Mouse (Mus musculus): Measurements from ENCODE around the gene Gatad2a. TPM values are rescaled to one million over a fixed set of nuclear protein-coding genes. Genes with fewer than 3 reads are reported as not detected.
"Not testable (repeated sequence)": the region's sequence is repeated elsewhere in the genome, so short reads cannot be mapped to it uniquely, and the experiment has no call there.

Gene Gatad2a
- total and polyA plus RNA-seq, 2 experiments from 2014 or later, result 19.3 to 30.1 TPM

- Histone ChIP-seq H3K27me3 (ENCODE audit: insufficient read depth, low read length) (no peaks in the 10 kb centered on the region), H3K4me2 (ENCODE audit: low read depth, low read length, poor library complexity, severe bottlenecking) (no peak overlapping the region), H3K4me3 (ENCODE audit: low read depth, low read length) (no peak overlapping the region), H3K27ac (ENCODE audit: low read depth, low read length) (no peak overlapping the region), H3K4me1 (ENCODE audit: insufficient read depth, low read length) (no peaks in the 10 kb centered on the region), H3K36me3 (ENCODE audit: insufficient read depth, low read length) (no peaks in the 10 kb centered on the region), H3K9me3 (ENCODE audit: low read length) (no peaks in the 10 kb centered on the region), H3K9ac (replicated peaks; ENCODE audit: low read length, poor library complexity, severe bottlenecking) (no peak overlapping the region)
- ATAC-seq (ENCODE audit: low FRiP score), result no peak
- TF ChIP-seq CTCF (IDR thresholded peaks at IDR 0.05), result no peak
- 92% methylated on average over 4 of the region's 4 CpGs for WGBS
- no peak for DNase-seq (ENCODE audit: low spot score)
Measured at GRCm38 (mm10) chr8:69999236-69999635, 3.1 kb upstream of the Gatad2a start.

DNA sequence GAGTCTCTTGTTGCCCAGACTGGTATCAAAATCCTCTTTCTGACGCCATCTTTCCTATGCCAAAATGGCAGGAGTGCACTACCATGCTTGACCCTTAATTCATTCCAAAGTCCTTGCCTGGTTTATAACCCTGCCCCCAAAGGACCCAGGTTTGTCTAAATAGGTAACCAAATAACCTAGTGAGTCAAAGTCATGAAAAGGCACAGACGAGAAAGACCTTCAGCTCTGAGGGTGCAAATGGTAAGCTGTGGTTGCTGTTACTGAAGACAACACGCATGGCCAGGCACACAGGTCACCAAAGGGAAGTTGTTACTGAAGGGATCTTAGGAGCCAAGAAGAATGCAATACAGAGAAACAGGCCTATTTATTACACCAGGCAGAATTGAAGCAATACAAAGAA lies 2.5 kb upstream of the Gatad2a start:
- Histone ChIP-seq H3K4me3 (ENCODE audit: low read depth, low read length) (no peak overlapping the region), H3K4me1 (ENCODE audit: insufficient read depth, low read length) (no peaks in the 10 kb centered on the region), H3K9me3 (ENCODE audit: low read length) (no peaks in the 10 kb centered on the region), H3K9ac (replicated peaks; ENCODE audit: low read length, poor library complexity, severe bottlenecking) (no peak overlapping the region), H3K4me2 (ENCODE audit: low read depth, low read length, poor library complexity, severe bottlenecking) (no peak overlapping the region), H3K36me3 (ENCODE audit: insufficient read depth, low read length) (no peaks in the 10 kb centered on the region), H3K27me3 (ENCODE audit: insufficient read depth, low read length) (no peaks in the 10 kb centered on the region), H3K27ac (ENCODE audit: low read depth, low read length) (no peak overlapping the region)
- ATAC-seq (ENCODE audit: low FRiP score), result no peak
- 94% methylated on average over 3 of the region's 3 CpGs for WGBS
- DNase-seq (ENCODE audit: low spot score), result no peak
- TF ChIP-seq CTCF (IDR thresholded peaks at IDR 0.05), result no peak

GRCm38 (mm10) chr8:69996589-69997285 lies 553 bp upstream of the Gatad2a start:
- 2% methylated on average over 35 of the region's 35 CpGs for WGBS
- Histone ChIP-seq H3K4me3 (ENCODE audit: low read depth, low read length) (peak overlapping the region; percentile 92), H3K4me2 (ENCODE audit: low read depth, low read length, poor library complexity, severe bottlenecking) (peak overlapping the region; percentile 83), H3K36me3 (ENCODE audit: insufficient read depth, low read length) (no peaks in the 10 kb centered on the region), H3K9me3 (ENCODE audit: low read length) (no peaks in the 10 kb centered on the region), H3K27me3 (ENCODE audit: insufficient read depth, low read length) (no peaks in the 10 kb centered on the region), H3K9ac (replicated peaks; ENCODE audit: low read length, poor library complexity, severe bottlenecking) (peak overlapping the region; percentile 72), H3K4me1 (ENCODE audit: insufficient read depth, low read length) (no peaks in the 10 kb centered on the region), H3K27ac (ENCODE audit: low read depth, low read length) (peak overlapping the region; percentile 75)
- TF ChIP-seq CTCF (IDR thresholded peaks at IDR 0.05), result no peak
- ATAC-seq (ENCODE audit: low FRiP score), result no peak
- no peak for DNase-seq (ENCODE audit: low spot score)

- Histone ChIP-seq H3K9ac (replicated peaks; ENCODE audit: low read length, poor library complexity, severe bottlenecking) (peak overlapping the region; percentile 67), H3K27ac (ENCODE audit: low read depth, low read length) (peak overlapping the region; percentile 78), H3K4me1 (ENCODE audit: insufficient read depth, low read length) (no peaks in the 10 kb centered on the region), H3K27me3 (ENCODE audit: insufficient read depth, low read length) (no peaks in the 10 kb centered on the region), H3K36me3 (ENCODE audit: insufficient read depth, low read length) (no peaks in the 10 kb centered on the region), H3K4me3 (ENCODE audit: low read depth, low read length) (peak overlapping the region; percentile 92), H3K4me2 (ENCODE audit: low read depth, low read length, poor library complexity, severe bottlenecking) (peak overlapping the region; percentile 91), H3K9me3 (ENCODE audit: low read length) (no peaks in the 10 kb centered on the region)
- WGBS, result 0% methylated on average over 7 of the region's 7 CpGs
- no peak for DNase-seq (ENCODE audit: low spot score)
- no peak for TF ChIP-seq CTCF (IDR thresholded peaks at IDR 0.05)
- no peak for ATAC-seq (ENCODE audit: low FRiP score)
Measured at GRCm38 (mm10) chr8:69995422-69995775, 785 bp downstream of the Gatad2a start.

- H3K36me3 ChIP-seq (ENCODE audit: insufficient read depth, low read length); H3K4me3 ChIP-seq (ENCODE audit: low read depth, low read length); H3K27ac ChIP-seq (ENCODE audit: low read depth, low read length); DNase-seq (ENCODE audit: low spot score); H3K9me3 ChIP-seq (ENCODE audit: low read length); H3K9ac ChIP-seq (replicated peaks; ENCODE audit: low read length, poor library complexity, severe bottlenecking); H3K4me2 ChIP-seq (ENCODE audit: low read depth, low read length, poor library complexity, severe bottlenecking); H3K27me3 ChIP-seq (ENCODE audit: insufficient read depth, low read length); ATAC-seq (ENCODE audit: low FRiP score); H3K4me1 ChIP-seq (ENCODE audit: insufficient read depth, low read length): not testable (repeated sequence)
- WGBS, result 100% methylated on average over 5 of the region's 7 CpGs
Measured at GRCm38 (mm10) chr8:69988936-69989335, 7.2 kb downstream of the Gatad2a start.

GRCm38 (mm10) chr8:69987744-69988143 lies 8.4 kb downstream of the Gatad2a start:
- no peak overlapping the region for H3K4me2 ChIP-seq (ENCODE audit: low read depth, low read length, poor library complexity, severe bottlenecking)
- no peaks in the 10 kb centered on the region for H3K9me3 ChIP-seq (ENCODE audit: low read length)
- no peak for DNase-seq (ENCODE audit: low spot score)
- H3K36me3 ChIP-seq (ENCODE audit: insufficient read depth, low read length), result no peaks in the 10 kb centered on the region
- H3K27ac ChIP-seq (ENCODE audit: low read depth, low read length), result no peak overlapping the region
- no peak for ATAC-seq (ENCODE audit: low FRiP score)
- no peaks in the 10 kb centered on the region for H3K4me1 ChIP-seq (ENCODE audit: insufficient read depth, low read length)
- no peak overlapping the region for H3K9ac ChIP-seq (replicated peaks; ENCODE audit: low read length, poor library complexity, severe bottlenecking)
- no peaks in the 10 kb centered on the region for H3K27me3 ChIP-seq (ENCODE audit: insufficient read depth, low read length)
- TF ChIP-seq CTCF (IDR thresholded peaks at IDR 0.05), result no peak
- H3K4me3 ChIP-seq (ENCODE audit: low read depth, low read length), result no peak overlapping the region

Measured in midbrain, postnatal 0 days (tissue).